Mouse (Mus musculus) urinary bladder, adult 18-20 months (tissue): ENCODE measurements around the gene AC109138.7.
"Not testable (repeated sequence)": the region's sequence is repeated elsewhere in the genome, so short reads cannot be mapped to it uniquely, and the experiment has no call there.

Experiments
- DNase-seq, 2 experiments: peaks; one replicate each; pipeline ENCODE4 v3.0.0; 2022; ENCODE audit warnings: low spot score in 2 of 2, mixed read lengths in 2 of 2

AC109138.7 gene

GRCm38 (mm10) chr19:4248683-4249082, 34.5 kb downstream of the AC109138.7 start:
- DNase-seq = not testable (repeated sequence)

- no peak for DNase-seq
Observed at GRCm38 (mm10) chr19:4254230-4254629, 40.1 kb downstream of the AC109138.7 start.

DNA sequence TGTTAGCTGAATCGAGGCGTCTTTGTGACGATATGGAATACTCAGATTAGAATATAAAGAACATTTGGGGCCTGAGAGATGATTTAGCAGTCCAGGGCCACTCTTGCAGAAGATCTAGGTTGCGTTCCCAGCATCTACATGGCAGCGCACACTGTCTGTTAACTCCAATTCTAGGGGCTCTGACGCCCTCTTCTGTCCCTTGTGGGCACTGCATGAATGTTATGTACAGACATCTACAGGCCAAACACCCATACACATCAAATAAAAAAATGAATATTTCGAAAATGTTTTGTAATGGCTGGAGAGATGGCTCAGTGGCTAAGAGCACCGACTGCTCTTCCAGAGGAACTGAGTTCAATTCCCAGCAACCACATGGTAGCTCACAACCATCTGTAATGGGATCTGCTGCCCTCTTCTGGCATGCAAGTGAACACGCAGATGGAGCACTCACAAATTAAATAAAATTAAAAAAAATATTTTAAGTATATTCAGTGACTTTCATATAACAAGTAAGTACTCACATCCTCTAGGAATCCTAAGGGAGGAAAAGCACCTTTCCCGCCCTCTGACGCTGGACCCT, 41.5 kb downstream of the AC109138.7 start:
- no peak for DNase-seq

DNA sequence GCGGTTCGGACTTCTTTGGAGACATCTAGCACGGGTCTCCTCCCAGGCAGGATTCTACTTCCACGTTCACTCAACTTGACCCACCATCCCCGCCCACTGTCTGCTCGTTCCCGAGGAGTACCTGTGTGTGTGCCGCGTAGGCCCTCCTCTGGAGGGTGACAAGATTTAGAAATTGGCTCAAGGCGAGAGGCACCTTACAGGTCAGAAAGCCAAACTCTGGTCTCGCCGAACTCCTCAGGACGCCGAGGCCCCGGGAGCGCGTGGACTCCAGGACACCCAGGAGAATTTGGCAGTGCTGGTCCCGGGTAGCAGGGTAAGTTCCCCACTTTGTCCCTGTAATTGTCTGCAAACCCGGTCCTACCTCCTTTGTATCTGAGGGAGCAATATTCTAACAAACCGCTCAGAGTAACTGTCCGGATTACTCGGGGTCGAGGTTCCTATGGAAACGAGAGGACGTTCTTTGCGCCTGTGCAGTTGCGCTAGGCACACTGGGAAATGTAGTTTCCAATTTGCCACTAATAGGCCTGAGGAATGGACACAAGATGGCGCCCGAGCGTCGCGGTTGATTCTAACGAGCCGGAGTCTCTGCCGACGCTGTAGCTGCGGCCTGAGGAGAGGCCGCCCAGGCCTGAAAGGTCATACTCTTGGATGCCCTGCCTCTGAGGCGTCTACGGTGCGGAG, 43.2 kb downstream of the AC109138.7 start:
- peak; percentile 81 to 85 for DNase-seq

DNA sequence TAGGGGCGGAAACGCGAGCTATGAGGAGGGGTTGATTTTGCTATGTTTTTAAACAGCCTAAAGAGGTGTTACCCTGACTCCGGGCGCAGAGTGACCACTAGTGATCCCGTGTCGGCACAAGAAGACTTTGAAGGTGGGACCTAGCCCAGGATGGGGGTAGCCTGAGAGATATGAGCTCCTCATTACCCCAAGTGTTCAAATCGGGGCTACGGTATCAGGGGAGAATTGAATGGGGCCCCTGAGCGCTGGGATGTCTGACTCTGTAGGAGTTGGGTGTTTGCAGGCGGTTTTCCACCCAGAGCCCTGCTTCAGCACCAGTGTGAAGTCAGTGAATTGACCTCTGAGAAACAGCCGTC, 43.7 kb downstream of the AC109138.7 start:
- DNase-seq = no peak

DNA sequence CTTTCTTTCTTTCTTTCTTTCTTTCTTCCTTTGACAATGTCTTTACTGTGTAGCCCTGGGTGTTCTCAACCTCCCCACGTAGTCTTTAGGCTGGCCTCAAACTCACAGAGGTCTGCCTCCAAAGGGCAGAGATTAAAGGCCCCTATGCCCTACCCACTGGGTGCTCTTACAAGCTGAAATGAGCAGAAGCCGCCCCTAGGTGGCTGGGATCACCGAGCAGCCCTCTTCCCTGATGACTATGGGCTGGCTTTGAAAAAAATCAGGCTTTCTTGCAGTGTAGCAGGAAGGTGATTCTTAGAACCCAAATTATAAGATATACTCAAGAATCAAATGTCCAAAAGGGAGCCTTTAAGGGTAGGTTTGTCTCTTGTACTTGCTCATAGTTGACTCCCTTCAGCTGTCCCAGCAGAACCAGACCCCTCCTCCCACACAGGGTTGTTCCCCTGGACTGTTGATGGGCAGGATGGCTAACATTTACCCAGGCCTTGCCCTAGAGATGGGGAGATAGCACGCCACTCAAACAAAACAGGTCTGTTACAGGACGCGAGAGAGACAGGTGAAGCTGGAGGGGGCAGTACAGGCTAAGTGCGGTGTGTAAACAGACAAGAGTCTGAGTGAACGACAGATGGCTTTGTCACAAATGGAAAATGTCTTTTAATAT, 47.0 kb downstream of the AC109138.7 start:
- DNase-seq = peak in 1 of 2 experiments; percentile 65

GRCm38 (mm10) chr19:4262756-4263155, 48.6 kb downstream of the AC109138.7 start:
- no peak for DNase-seq

- no peak for DNase-seq
Observed at GRCm38 (mm10) chr19:4263702-4264101, 49.5 kb downstream of the AC109138.7 start.

DNA sequence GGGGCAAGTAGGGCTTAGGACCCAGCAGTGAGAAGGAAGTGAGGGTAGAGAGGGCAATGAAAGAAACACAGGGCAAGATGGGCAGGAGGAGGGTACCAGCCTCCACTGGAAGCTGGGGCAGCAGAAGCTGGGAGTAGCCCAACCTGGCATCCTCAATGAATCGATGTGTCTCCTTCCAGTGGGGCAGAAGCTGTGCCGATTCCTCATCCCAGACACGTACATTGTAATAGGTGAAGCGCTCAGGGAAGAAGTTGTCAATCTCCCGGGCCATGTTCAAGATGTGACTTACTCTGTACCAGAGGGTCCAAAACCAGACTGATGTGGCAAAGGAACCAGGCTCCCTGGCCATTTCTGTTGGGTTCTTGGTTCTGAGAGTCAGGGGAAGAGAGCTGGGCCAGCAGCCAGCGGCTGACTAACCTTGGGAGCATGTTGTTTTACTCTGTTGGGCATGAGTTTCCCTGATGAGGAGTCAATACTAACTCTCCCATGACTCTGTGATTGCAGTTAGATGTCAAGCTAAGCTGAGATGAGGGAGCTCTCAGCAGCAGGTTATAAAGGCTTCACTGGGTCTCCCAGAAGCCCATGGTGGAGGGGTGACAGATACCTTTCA, 50.1 kb downstream of the AC109138.7 start:
- DNase-seq = no peak

DNA sequence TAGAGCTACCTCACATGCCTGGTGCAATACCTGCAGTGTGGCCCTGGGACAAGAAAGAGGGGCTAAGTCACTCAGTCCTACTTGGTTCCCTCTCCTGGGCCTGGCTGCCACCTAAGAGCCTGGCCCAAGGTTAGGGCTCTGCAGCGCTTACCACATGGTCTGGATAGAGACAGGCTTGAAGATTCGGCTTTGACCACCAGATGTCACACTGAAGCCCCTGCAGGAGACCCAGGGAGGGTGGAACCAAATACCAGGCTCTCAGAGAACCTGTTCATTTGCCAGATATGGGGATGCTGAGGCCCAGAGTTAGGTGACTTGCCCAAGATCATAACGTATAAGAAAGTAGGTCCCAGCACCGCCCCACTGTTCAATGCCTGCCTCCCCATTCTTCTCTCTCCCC, 51.8 kb downstream of the AC109138.7 start:
- DNase-seq = no peak

GRCm38 (mm10) chr19:4268566-4269361, 54.6 kb downstream of the AC109138.7 start, which contains the start of gene Ssh3:
Gene Ssh3, minus strand, starts transcription at chr19:4269180.
- peak; percentile 79 to 82 for DNase-seq

GRCm38 (mm10) chr19:4270187-4270586, 56.0 kb downstream of the AC109138.7 start:
- DNase-seq = no peak

DNA sequence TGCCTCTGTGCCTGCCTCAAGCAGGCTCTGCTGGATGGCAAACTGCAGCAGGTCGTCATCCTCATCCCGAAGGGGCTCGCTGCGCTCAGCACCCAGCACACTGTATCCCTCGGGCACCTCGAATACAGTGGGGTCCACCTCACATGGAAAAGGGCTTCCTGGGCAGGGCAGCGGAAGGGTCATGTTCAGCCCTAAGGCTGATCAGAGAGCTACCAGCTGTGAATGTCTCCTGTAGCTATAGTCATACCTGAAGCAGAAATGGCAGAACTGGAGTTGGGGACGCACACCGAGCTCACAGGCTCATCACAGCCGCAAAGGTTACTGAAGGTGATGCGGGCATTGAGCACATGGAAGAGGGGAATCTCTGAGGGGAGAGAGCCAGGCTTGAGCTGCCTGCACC, 56.8 kb downstream of the AC109138.7 start:
- DNase-seq = no peak

DNA sequence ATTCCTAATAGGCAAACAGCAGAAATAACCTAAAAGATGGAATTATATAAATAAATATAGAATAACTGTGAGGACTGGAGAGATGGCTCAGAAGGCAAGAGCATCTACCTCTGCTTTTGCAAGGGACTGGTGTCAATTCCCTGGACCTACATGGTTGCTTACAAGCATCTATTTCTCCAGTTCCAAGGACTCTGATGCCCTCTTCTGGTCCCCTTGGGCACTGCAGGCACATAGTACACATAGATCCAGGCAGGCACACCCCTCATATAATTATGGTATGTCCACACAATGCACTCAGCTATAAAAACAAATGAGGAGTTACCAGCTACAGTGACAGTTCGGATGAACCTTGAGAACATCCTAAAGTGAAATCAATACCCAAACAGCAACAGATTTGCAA, 65.3 kb downstream of the AC109138.7 start:
- DNase-seq = no peak

DNA sequence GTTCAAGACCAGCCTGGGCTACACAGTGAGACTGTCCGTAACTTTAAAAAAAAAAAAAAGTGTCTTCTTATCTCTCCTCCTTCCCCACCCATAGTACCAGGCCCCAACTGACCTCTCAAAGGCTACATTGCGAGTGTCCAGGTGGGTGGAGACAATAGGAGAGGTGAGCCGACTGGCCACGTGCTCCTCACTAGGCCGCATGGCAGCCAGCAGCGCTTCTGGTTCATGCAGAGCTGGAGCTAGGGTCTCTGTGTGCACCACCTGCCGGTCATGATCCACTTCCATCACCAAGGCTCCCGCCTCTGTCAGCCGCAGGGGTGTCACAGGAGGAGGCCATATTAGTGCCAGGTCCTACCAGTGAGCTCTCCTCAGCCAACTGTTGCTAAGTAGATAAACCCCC, 66.3 kb downstream of the AC109138.7 start:
- DNase-seq = no peak
